Mouse (Mus musculus) left cerebral cortex, postnatal 36 days (tissue): ENCODE measurements around the gene Ss18l1. TPM values are rescaled to one million over a fixed set of nuclear protein-coding genes. Genes with fewer than 3 reads are reported as not detected.

ENCODE experiments used
- DNase-seq, 2 experiments: peaks; one replicate each; pipeline ENCODE4 v3.0.0; 2021 to 2022; ENCODE audit warnings: low spot score in 2 of 2, mixed read lengths in 1 of 2
- intact Hi-C: fragments of 180-260 bp; cut with DNase I; formaldehyde crosslinking; loops from one replicate; pipeline ENCODE4 v1.15.1; 2025
- total RNA-seq, 2 experiments: library from RNA; stranded (reverse); gene quantifications; 2 replicates each; pipeline ENCODE4 v1.2.3; 2021

Gene Ss18l1
- total RNA-seq, 2 experiments from 2014 or later: 36.1 to 39.1 TPM

- intact Hi-C loops: loop anchor here (10.0 kb wide), 1 partner anchor 177 kb away; the partner anchor contains the start of gene Rps21
- no peak for DNase-seq
Observed at GRCm38 (mm10) chr2:180077622-180078021, 35.3 kb downstream of the Ss18l1 start.

- DNase-seq: no peak
- intact Hi-C loops: no loop called here
Observed at GRCm38 (mm10) chr2:180080680-180081079, 38.4 kb downstream of the Ss18l1 start.

GRCm38 (mm10) chr2:180083063-180083462 is 40.8 kb downstream of the Ss18l1 start:
- no peak for DNase-seq
- intact Hi-C loops: no loop called here

- intact Hi-C loops: no loop called here
- DNase-seq: no peak
Observed at GRCm38 (mm10) chr2:180084565-180084964, 42.3 kb downstream of the Ss18l1 start.

GRCm38 (mm10) chr2:180085926-180086636 is 43.8 kb downstream of the Ss18l1 start:
- no peak for DNase-seq
- intact Hi-C loops: no loop called here

GRCm38 (mm10) chr2:180086637-180087027 is 44.3 kb downstream of the Ss18l1 start:
- intact Hi-C loops: no loop called here
- DNase-seq: no peak

- DNase-seq: no peak
- intact Hi-C loops: no loop called here
Observed at GRCm38 (mm10) chr2:180087472-180087871, 45.2 kb downstream of the Ss18l1 start.

GRCm38 (mm10) chr2:180090285-180090684 is 48.0 kb downstream of the Ss18l1 start:
- no peak for DNase-seq
- intact Hi-C loops: no loop called here

GRCm38 (mm10) chr2:180095711-180096110 is 53.4 kb downstream of the Ss18l1 start:
- intact Hi-C loops: no loop called here
- DNase-seq: no peak

- no peak for DNase-seq
- intact Hi-C loops: no loop called here
Observed at GRCm38 (mm10) chr2:180097585-180097984, 55.3 kb downstream of the Ss18l1 start.

GRCm38 (mm10) chr2:180098167-180098566 is 55.9 kb downstream of the Ss18l1 start:
- intact Hi-C loops: no loop called here
- DNase-seq: peak in 1 of 2 experiments; percentile 12

- peak in 1 of 2 experiments; percentile 18 for DNase-seq
- intact Hi-C loops: no loop called here
Observed at GRCm38 (mm10) chr2:180099529-180099928, 57.2 kb downstream of the Ss18l1 start.

GRCm38 (mm10) chr2:180103151-180103977 is 61.1 kb downstream of the Ss18l1 start:
- intact Hi-C loops: no loop called here
- peak; percentile 50 to 53 for DNase-seq

- intact Hi-C loops: no loop called here
- DNase-seq: peak; percentile 65 to 79
Observed at GRCm38 (mm10) chr2:180103978-180104658, 61.8 kb downstream of the Ss18l1 start, which contains the start of gene Hrh3. Gene Hrh3, minus strand, starts transcription at chr2:180104488.

GRCm38 (mm10) chr2:180104659-180105377 is 62.5 kb downstream of the Ss18l1 start:
- peak in 1 of 2 experiments; percentile 41 for DNase-seq
- intact Hi-C loops: no loop called here

- no peak for DNase-seq
- intact Hi-C loops: no loop called here
Observed at GRCm38 (mm10) chr2:180105441-180106190, 63.3 kb downstream of the Ss18l1 start.

GRCm38 (mm10) chr2:180107081-180107480 is 64.8 kb downstream of the Ss18l1 start:
- intact Hi-C loops: no loop called here
- DNase-seq: no peak

- DNase-seq: no peak
- intact Hi-C loops: no loop called here
Observed at GRCm38 (mm10) chr2:180108285-180108684, 66.0 kb downstream of the Ss18l1 start.
